Mouse (Mus musculus) MEL (cell line): ENCODE results near the gene Mgat5. TPM values are rescaled to one million over a fixed set of nuclear protein-coding genes. Genes with fewer than 3 reads are reported as not detected.

Experiments
- DNase-seq: peaks from one replicate; pipeline ENCODE4 v3.0.0; 2011; ENCODE audit warnings: low read depth, low spot score
- H3K27ac ChIP-seq: 2 replicates; pipeline ENCODE4 v1.5.1; 2012; ENCODE audit warnings: low read depth, mild to moderate bottlenecking, control low read depth, low read length, moderate library complexity; ENCODE audit not compliant: control insufficient read depth
- H3K27me3 ChIP-seq, 2 experiments: fragments of 150-350 bp in 1 of 2; sonication (generic) in 1 of 2; 2 replicates each; pipeline ENCODE4 v1.6.1; 2012; ENCODE audit warnings: low read length in 2 of 2, mild to moderate bottlenecking in 2 of 2, improper control_type of control experiment in 1 of 2, moderate library complexity in 1 of 2; ENCODE audit not compliant: insufficient read depth in 2 of 2, control insufficient read depth in 1 of 2
- H3K36me3 ChIP-seq, 2 experiments: 2 replicates each; pipeline ENCODE4 v1.6.1; 2012 to 2014; ENCODE audit warnings: low read length in 2 of 2, improper control_type of control experiment in 1 of 2, inconsistent platforms in 1 of 2, mild to moderate bottlenecking in 1 of 2; ENCODE audit not compliant: insufficient read depth in 2 of 2, control insufficient read depth in 1 of 2
- H3K4me1 ChIP-seq, 2 experiments: fragments of 150-350 bp in 1 of 2; sonication (generic) in 1 of 2; 2 replicates each; pipeline ENCODE4 v1.6.1; 2012; ENCODE audit warnings: low read length in 2 of 2, improper control_type of control experiment in 1 of 2, mild to moderate bottlenecking in 1 of 2; ENCODE audit not compliant: insufficient read depth in 2 of 2, control insufficient read depth in 1 of 2
- H3K4me3 ChIP-seq, 2 experiments: fragments of 150-350 bp in 1 of 2; sonication (generic) in 1 of 2; 2 replicates each; pipeline ENCODE4 v1.5.1; 2012; ENCODE audit warnings: low read depth in 2 of 2, low read length in 2 of 2, mild to moderate bottlenecking in 2 of 2, moderate library complexity in 2 of 2, control low read depth in 1 of 2, improper control_type of control experiment in 1 of 2; ENCODE audit not compliant: control insufficient read depth in 1 of 2, insufficient read depth in 1 of 2
- H3K79me2 ChIP-seq: 2 replicates; pipeline ENCODE4 v1.6.1; 2012; ENCODE audit warnings: mild to moderate bottlenecking, low read length, moderate library complexity; ENCODE audit not compliant: control insufficient read depth, poor library complexity, insufficient read depth
- H3K9ac ChIP-seq: 2 replicates; pipeline ENCODE4 v1.6.1; 2012; ENCODE audit warnings: low read depth, mild to moderate bottlenecking, control low read depth, low read length, moderate library complexity; ENCODE audit not compliant: control insufficient read depth, poor library complexity, severe bottlenecking
- H3K9me3 ChIP-seq: fragments of 150-350 bp; sonication (generic); replicated peaks from 2 replicates; pipeline ENCODE4 v1.6.1; 2012; ENCODE audit warnings: mild to moderate bottlenecking, low read length, improper control_type of control experiment, moderate library complexity; ENCODE audit not compliant: insufficient read depth
- BHLHE40 ChIP-seq: IDR thresholded peaks from 2 replicates; pipeline ENCODE4 v1.6.1; 2012; ENCODE audit warnings: low read depth, mild to moderate bottlenecking, inconsistent platforms, low read length, improper control_type of control experiment, borderline replicate concordance
- CHD1 ChIP-seq: IDR thresholded peaks from 2 replicates; pipeline ENCODE4 v1.6.1; 2012; ENCODE audit warnings: low read depth, mild to moderate bottlenecking, inconsistent platforms, low read length, improper control_type of control experiment
- E2F4 ChIP-seq: IDR thresholded peaks from 2 replicates; pipeline ENCODE4 v1.6.1; 2011; ENCODE audit warnings: low read depth, low read length, improper control_type of control experiment, borderline replicate concordance
- ELF1 ChIP-seq: IDR thresholded peaks from 2 replicates; pipeline ENCODE4 v1.6.1; 2014; ENCODE audit warnings: low read depth, mild to moderate bottlenecking, inconsistent platforms, low read length, improper control_type of control experiment, moderate library complexity
- ETS1 ChIP-seq: IDR thresholded peaks from 2 replicates; pipeline ENCODE4 v1.6.1; 2012; ENCODE audit warnings: low read depth, mild to moderate bottlenecking, inconsistent platforms, low read length, improper control_type of control experiment, moderate library complexity
- GATA1 ChIP-seq: IDR thresholded peaks from 2 replicates; pipeline ENCODE4 v1.6.1; 2011; ENCODE audit warnings: low read depth, low read length, improper control_type of control experiment
- HCFC1 ChIP-seq: IDR thresholded peaks from 2 replicates; pipeline ENCODE4 v1.6.1; 2012; ENCODE audit warnings: low read depth, mild to moderate bottlenecking, inconsistent platforms, low read length, improper control_type of control experiment, moderate library complexity
- JUND ChIP-seq: IDR thresholded peaks from 2 replicates; pipeline ENCODE4 v1.6.1; 2011; ENCODE audit warnings: low read depth, mild to moderate bottlenecking, improper control_type of control experiment, low read length
- KAT2A ChIP-seq: conservative IDR thresholded peaks from 2 replicates; pipeline ENCODE4 v1.6.1; 2012; ENCODE audit warnings: low read depth, low read length, improper control_type of control experiment, inconsistent platforms
- MAX ChIP-seq: IDR thresholded peaks from 2 replicates; pipeline ENCODE4 v1.6.1; 2011; ENCODE audit warnings: low read length, improper control_type of control experiment
- MAZ ChIP-seq: IDR thresholded peaks from 2 replicates; pipeline ENCODE4 v1.6.1; 2012; ENCODE audit warnings: low read depth, mild to moderate bottlenecking, inconsistent platforms, low read length, improper control_type of control experiment
- MEF2A ChIP-seq: IDR thresholded peaks from 2 replicates; pipeline ENCODE4 v1.6.1; 2014; ENCODE audit warnings: low read depth, mild to moderate bottlenecking, inconsistent platforms, low read length, improper control_type of control experiment; ENCODE audit not compliant: poor library complexity, insufficient replicate concordance, severe bottlenecking; ENCODE audit errors: extremely low read depth
- MYB ChIP-seq: IDR thresholded peaks from 2 replicates; pipeline ENCODE4 v1.6.1; 2011; ENCODE audit warnings: mild to moderate bottlenecking, low read depth, low read length, improper control_type of control experiment
- NELFE ChIP-seq: IDR thresholded peaks from 2 replicates; pipeline ENCODE4 v1.6.1; 2011; ENCODE audit warnings: low read depth, low read length, improper control_type of control experiment
- POLR2AphosphoS2 ChIP-seq: IDR thresholded peaks from 2 replicates; pipeline ENCODE4 v1.6.1; 2011; ENCODE audit warnings: low read length, improper control_type of control experiment
- SIN3A ChIP-seq: IDR thresholded peaks from 2 replicates; pipeline ENCODE4 v1.6.1; 2012; ENCODE audit warnings: low read length, improper control_type of control experiment, inconsistent platforms
- TAL1 ChIP-seq: IDR thresholded peaks from 2 replicates; pipeline ENCODE4 v1.6.1; 2012; ENCODE audit warnings: mild to moderate bottlenecking, inconsistent platforms, low read length, moderate library complexity, mixed read lengths
- TCF12 ChIP-seq: IDR thresholded peaks from 2 replicates; pipeline ENCODE4 v1.6.1; 2014; ENCODE audit warnings: low read depth, mild to moderate bottlenecking, inconsistent platforms, low read length, improper control_type of control experiment, moderate library complexity
- UBTF ChIP-seq: IDR thresholded peaks from 2 replicates; pipeline ENCODE4 v1.6.1; 2012; ENCODE audit warnings: low read depth, mild to moderate bottlenecking, inconsistent platforms, low read length, improper control_type of control experiment, moderate library complexity, borderline replicate concordance; ENCODE audit not compliant: insufficient read depth
- USF2 ChIP-seq, 2 experiments: IDR thresholded peaks; 2 replicates each; pipeline ENCODE4 v1.6.1; 2011 to 2012; ENCODE audit warnings: improper control_type of control experiment in 2 of 2, low read length in 2 of 2, borderline replicate concordance in 1 of 2, inconsistent platforms in 1 of 2, low read depth in 1 of 2, mild to moderate bottlenecking in 1 of 2; ENCODE audit not compliant: insufficient read depth in 1 of 2
- ZC3H11A ChIP-seq: IDR thresholded peaks from 2 replicates; pipeline ENCODE4 v1.6.1; 2012; ENCODE audit warnings: low read depth, mild to moderate bottlenecking, inconsistent platforms, low read length, improper control_type of control experiment
- ZNF384 ChIP-seq: IDR thresholded peaks from 2 replicates; pipeline ENCODE4 v1.6.1; 2012; ENCODE audit warnings: low read depth, mild to moderate bottlenecking, inconsistent platforms, low read length, improper control_type of control experiment
- polyA plus RNA-seq, 2 experiments: library from polyadenylated mRNA; stranded (reverse) in 1 of 2; unstranded in 1 of 2; fragments of >175 nt in 1 of 2; fragments of >200 nt in 1 of 2; gene quantifications; 2 replicates each; pipeline versions ENCODE4 v1.2.1 to v1.2.4; 2012; ENCODE audit warnings: low replicate concordance in 2 of 2, low read depth in 1 of 2; ENCODE audit not compliant: insufficient read length in 2 of 2, insufficient read depth in 1 of 2, missing spikeins in 1 of 2
- total RNA-seq: library from RNA; depleted of rRNA; stranded (reverse); fragments of 300-350 nt; gene quantifications from 2 replicates; pipeline ENCODE4 v1.2.3, GENCODE M21; 2012

The Mgat5 gene
- total and polyA plus RNA-seq, 3 experiments, result 6.9 to 9.5 TPM; not detected in 1

DNA sequence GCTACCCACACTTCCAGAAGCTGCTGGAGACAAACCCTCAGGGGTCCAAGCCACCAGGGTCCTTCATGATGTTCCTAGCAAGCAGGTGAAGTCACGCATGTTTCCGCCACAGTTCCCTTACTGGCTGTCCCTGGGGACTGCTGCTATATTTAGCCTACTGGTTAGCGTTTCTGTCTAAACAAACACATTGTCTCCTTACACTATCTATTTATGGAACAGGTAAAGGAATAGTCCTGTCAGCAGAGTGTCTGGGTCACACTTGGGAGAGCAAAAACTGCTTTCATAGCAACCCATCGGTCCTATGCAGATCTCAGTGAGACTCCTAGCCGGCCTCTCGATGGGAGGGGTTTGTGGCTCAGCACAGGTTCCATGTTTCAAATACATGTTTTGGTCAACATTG is 306.5 kb downstream of the Mgat5 start:
- Histone ChIP-seq H3K4me3 (no peak overlapping the region), H3K36me3 (no peaks in the 10 kb centered on the region), H3K4me1 (no peaks in the 10 kb centered on the region), H3K9me3 (no peaks in the 10 kb centered on the region), H3K79me2 (no peaks in the 10 kb centered on the region), H3K9ac (no peak overlapping the region)
- DNase-seq, result no peak
- TF ChIP-seq SIN3A, result no peak
- TF ChIP-seq E2F4, result no peak
- TF ChIP-seq MYB, result no peak
- no peak for TF ChIP-seq MAX
- TF ChIP-seq NELFE, result no peak
- no peak for TF ChIP-seq ZNF384
- TF ChIP-seq, all 39 proteins: peak for 0
- H3K27me3 ChIP-seq, result peaks cover 0 to 1% of the 10 kb centered on the region in 2 experiments; a peak in 1 of 4 replicates
- no peak overlapping the region for H3K27ac ChIP-seq

DNA sequence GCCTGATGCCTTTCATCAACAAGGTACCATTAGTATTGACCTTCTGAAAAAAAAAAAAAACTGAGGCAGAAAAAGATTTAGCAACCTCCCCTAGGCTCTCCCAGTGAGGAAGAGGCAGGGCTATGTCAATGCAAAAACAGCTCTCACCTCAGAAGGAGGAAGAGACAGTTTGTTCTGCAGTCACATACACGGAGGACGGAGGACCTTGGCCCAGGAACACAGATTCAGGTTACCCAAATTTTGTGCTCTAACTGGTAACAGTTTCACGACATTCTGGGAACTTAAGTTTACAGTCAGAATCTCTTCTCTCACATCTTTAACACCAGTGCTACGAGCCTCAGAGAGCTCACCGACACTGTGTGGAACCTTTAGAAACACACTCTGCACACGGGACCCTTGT is 307.9 kb downstream of the Mgat5 start:
- H3K79me2 ChIP-seq, result no peaks in the 10 kb centered on the region
- TF ChIP-seq TCF12 (no peak), E2F4 (no peak), UBTF (no peak), ZNF384 (no peak), BHLHE40 (no peak), HCFC1 (no peak), KAT2A (no peak), ELF1 (no peak), JUND (no peak), MAX (no peak)
- TF ChIP-seq, all 39 proteins: peak for 0
- Histone ChIP-seq H3K9me3 (no peaks in the 10 kb centered on the region), H3K27me3 (peaks cover 0 to 1% of the 10 kb centered on the region in 2 experiments; a peak in 1 of 4 replicates), H3K27ac (no peak overlapping the region), H3K4me3 (no peak overlapping the region), H3K9ac (no peak overlapping the region), H3K4me1 (no peaks in the 10 kb centered on the region), H3K36me3 (no peaks in the 10 kb centered on the region)
- DNase-seq, result no peak

DNA sequence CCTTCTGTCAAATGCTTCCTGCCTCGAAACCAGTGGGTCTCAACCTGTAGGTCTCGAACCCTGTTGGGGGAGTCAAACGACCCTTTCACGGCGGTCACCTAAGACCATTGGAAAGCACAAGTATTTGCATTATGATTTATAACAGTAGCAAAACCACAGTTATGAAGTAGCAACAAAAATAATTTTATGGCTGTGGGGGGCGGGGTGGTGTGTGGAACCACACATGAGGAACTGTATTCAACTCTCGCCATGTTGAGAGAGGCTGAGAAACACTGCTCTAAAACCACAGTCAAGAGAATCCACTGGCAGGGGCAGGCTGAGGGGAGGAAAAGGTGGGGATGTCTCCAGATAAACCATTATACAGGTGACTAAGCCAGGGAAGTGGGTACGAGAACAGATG is 308.3 kb downstream of the Mgat5 start:
- Histone ChIP-seq H3K9ac (no peak overlapping the region), H3K79me2 (no peaks in the 10 kb centered on the region), H3K9me3 (no peaks in the 10 kb centered on the region), H3K27me3 (peaks cover 0 to 1% of the 10 kb centered on the region in 2 experiments; a peak in 1 of 4 replicates)
- TF ChIP-seq GATA1 (no peak), POLR2AphosphoS2 (no peak), USF2 (IDR thresholded peaks at IDR 0.05; ENCODE audit: borderline replicate concordance in 1 of 2, insufficient read depth in 1 of 2, low read depth in 1 of 2, low read length in 2 of 2) (no peak), TAL1 (no peak), CHD1 (no peak), ZC3H11A (no peak), ETS1 (no peak), NELFE (no peak), MEF2A (no peak), UBTF (no peak), MAZ (no peak)
- TF ChIP-seq, all 39 proteins: peak for 0
- H3K4me3 ChIP-seq, result no peak overlapping the region
- no peaks in the 10 kb centered on the region for H3K4me1 ChIP-seq
- no peaks in the 10 kb centered on the region for H3K36me3 ChIP-seq
- DNase-seq, result no peak
- H3K27ac ChIP-seq, result no peak overlapping the region
